Mouse (Mus musculus) G1E (cell line): ENCODE measurements around the gene Gimd1.

Experiments used
- CTCF ChIP-seq: IDR thresholded peaks from 2 replicates; pipeline ENCODE4 v1.5.1; 2012; ENCODE audit warnings: low read depth, low read length, inconsistent platforms, mixed read lengths
- GATA1 ChIP-seq: IDR thresholded peaks from 2 replicates; pipeline ENCODE4 v1.6.1; 2012; ENCODE audit warnings: borderline replicate concordance, low read length, inconsistent platforms, mixed read lengths
- POLR2AphosphoS5 ChIP-seq: IDR thresholded peaks from 2 replicates; pipeline ENCODE4 v1.6.1; 2012; ENCODE audit warnings: low read depth, low read length, inconsistent platforms; ENCODE audit not compliant: insufficient replicate concordance
- TAL1 ChIP-seq: conservative IDR thresholded peaks from 2 replicates; pipeline ENCODE4 v1.6.1; 2012; ENCODE audit warnings: low read depth, low read length, inconsistent platforms, mixed read lengths

DNA sequence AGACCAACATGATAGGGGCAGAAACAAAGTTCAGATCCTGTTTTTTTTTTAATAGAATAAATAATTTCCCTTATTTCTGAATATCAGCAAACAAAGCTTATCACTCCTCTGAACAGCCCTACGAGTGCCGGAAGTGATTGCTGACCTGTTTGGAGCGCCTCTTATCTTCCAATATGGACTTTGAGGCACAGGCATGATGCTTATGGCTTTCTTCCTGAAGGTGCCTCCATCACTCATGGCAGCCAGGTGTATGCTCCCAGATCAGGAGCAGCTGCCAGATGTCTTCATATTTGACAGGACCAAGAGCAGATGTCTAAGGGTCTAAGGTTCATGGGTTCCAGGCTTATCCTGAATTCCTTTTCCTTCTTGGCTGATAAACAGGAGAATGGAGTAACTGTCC lies 7.5 kb downstream of the Gimd1 start:
- no peak for TF ChIP-seq CTCF
- TF ChIP-seq TAL1, result no peak
- TF ChIP-seq POLR2AphosphoS5, result no peak
- TF ChIP-seq GATA1, result no peak
